Mouse (Mus musculus): ENCODE measurements around the gene Ybx2. TPM values are rescaled to one million over a fixed set of nuclear protein-coding genes. Genes with fewer than 3 reads are reported as not detected.

Gene Ybx2
- total RNA-seq (2021) = 10 to 100 TPM; 16.7 to 22.6 TPM
- 64.2 and 66.2 TPM in 2 replicates for polyA plus RNA-seq (2012; rRNA removed)
- long read RNA-seq, partial matches to known transcripts = 2 of 12 reads
- long read RNA-seq, other reads (novel, unspliced or antisense) = 5 of 12 reads

DNA sequence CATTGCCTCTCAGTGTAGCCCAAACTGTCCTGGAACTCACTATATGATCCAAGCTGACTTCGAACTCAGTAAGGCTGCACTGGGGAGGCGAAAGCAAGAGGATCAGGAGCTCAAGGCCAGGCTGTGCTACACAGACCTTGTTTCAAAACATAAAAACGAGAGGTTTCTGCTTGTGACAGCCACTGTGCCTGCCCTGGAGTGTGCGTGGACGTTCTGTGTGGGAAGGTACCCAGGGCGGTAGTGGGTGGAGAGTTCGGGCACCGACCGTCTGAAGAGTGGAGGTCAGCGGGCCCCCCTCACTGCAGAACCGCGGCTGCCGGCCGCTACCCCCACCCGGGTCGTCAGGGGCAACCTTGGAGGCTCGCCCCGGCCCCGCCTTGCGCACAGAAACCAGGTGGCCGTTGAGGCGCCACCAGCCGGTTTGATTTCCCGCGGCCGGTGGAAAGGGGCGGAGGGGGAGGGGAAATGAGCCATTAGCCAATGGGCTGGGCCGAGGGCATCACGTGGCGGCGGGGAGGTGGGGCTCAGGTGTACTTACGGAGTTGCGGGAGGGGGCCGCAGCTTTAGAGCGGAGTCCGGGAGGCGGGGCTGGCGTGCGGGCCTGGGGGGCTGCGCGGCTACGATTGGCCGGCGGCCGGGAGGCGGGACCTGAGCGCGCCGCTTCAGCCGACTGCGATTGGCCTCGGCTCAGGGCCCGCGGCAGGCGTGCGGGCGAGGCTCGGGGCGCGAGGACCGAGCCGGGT is at the start of gene Ybx2:
Gene Ybx2 (plus strand): TSS at position 660 of the 743 bp plus-strand sequence.
- intact Hi-C loops (cut with DNase I) = loop anchor here (2.0 kb wide), 1 partner anchor 65 kb away; the partner anchor contains the start of gene Dvl2
- no peaks in the 10 kb centered on the region for H3K27me3 ChIP-seq (ENCODE audit: control insufficient read depth, insufficient read depth, low read length)
- H3K4me1 ChIP-seq (ENCODE audit: control insufficient read depth, insufficient read depth, low read length) = peaks cover 11% of the 10 kb centered on the region

GRCm38 (mm10) chr11:69886907-69887635 is 48.5 kb upstream of the Ybx2 start:
- Histone ChIP-seq H3K9ac (ENCODE audit: low read depth, low read length) (no peak overlapping the region), H3K79me2 (replicated peaks; ENCODE audit: control insufficient read depth, insufficient read depth, low read length) (no peaks in the 10 kb centered on the region), H3K27ac (peak overlapping the region; percentile 6; the same call in 1 of the 2 replicates), H3K4me3 (no peak overlapping the region), H3K4me1 (ENCODE audit: control insufficient read depth, insufficient read depth, low read length) (peaks cover 3% of the 10 kb centered on the region), H3K27me3 (ENCODE audit: control insufficient read depth, insufficient read depth, low read length) (no peaks in the 10 kb centered on the region), H3K36me3 (ENCODE audit: control insufficient read depth, insufficient read depth, low read length) (no peaks in the 10 kb centered on the region)
- DNase-seq = peak in 1 of 2 experiments; percentile 14
- WGBS = 44% methylated on average over 8 of the region's 8 CpGs
- intact Hi-C loops (cut with DNase I) = no loop called here
- peak; percentile 72 for TF ChIP-seq CTCF (IDR thresholded peaks at IDR 0.05)
- no peak for TF ChIP-seq POLR2A (IDR thresholded peaks at IDR 0.05; ENCODE audit: insufficient read depth, low read depth, low read length)
- TF ChIP-seq EP300 (IDR thresholded peaks at IDR 0.05; ENCODE audit: insufficient read depth, low read depth, low read length) = 0 out of 2 replicates have a peak, but pooled peaks have one; percentile 29

More for the DNA sequence above, at the start of gene Ybx2:
- DNase-seq = peak; percentile 88 to 89
- H3K36me3 ChIP-seq (ENCODE audit: control insufficient read depth, insufficient read depth, low read length) = no peaks in the 10 kb centered on the region
- no peaks in the 10 kb centered on the region for H3K79me2 ChIP-seq (replicated peaks; ENCODE audit: control insufficient read depth, insufficient read depth, low read length)
- no peak for TF ChIP-seq POLR2A (IDR thresholded peaks at IDR 0.05; ENCODE audit: insufficient read depth, low read depth, low read length)
- TF ChIP-seq CTCF (IDR thresholded peaks at IDR 0.05) = peak; percentile 21; the same call in 1 of the 2 replicates
- no peak for TF ChIP-seq EP300 (IDR thresholded peaks at IDR 0.05; ENCODE audit: insufficient read depth, low read depth, low read length)
- H3K4me3 ChIP-seq = peak within 1 kb of the TSS; percentile 50
- H3K27ac ChIP-seq = peak within 1 kb of the TSS; percentile 71
- H3K9ac ChIP-seq (ENCODE audit: low read depth, low read length) = peak within 1 kb of the TSS; percentile 81
- 3% methylated on average over 62 of the region's 62 CpGs for WGBS

DNA sequence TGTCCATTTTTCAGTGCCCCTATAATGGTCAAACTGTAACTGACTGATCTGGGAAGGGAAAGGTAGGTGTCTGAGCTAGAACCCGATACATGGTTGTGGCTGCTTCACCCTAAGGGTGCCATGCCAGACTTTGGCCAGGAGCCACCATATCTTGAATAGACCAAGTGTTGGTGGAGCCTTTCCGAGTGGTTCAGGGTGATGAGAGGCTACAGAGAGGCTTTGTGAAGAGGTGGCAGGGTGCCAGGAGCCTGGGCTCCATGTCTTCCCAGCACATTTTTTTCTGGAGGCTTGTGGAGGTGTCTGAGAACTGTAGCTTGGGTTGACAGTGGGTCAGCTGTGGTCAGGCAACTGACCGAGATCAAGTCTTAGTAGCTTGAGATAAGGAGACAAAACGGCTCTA is 44.1 kb upstream of the Ybx2 start:
- Histone ChIP-seq H3K4me3 (no peak overlapping the region), H3K4me1 (ENCODE audit: control insufficient read depth, insufficient read depth, low read length) (peaks cover 2% of the 10 kb centered on the region; the same call in 1 of the 2 replicates), H3K27ac (no peak overlapping the region), H3K79me2 (replicated peaks; ENCODE audit: control insufficient read depth, insufficient read depth, low read length) (no peaks in the 10 kb centered on the region), H3K9ac (ENCODE audit: low read depth, low read length) (no peak overlapping the region), H3K27me3 (ENCODE audit: control insufficient read depth, insufficient read depth, low read length) (no peaks in the 10 kb centered on the region), H3K36me3 (ENCODE audit: control insufficient read depth, insufficient read depth, low read length) (no peaks in the 10 kb centered on the region)
- TF ChIP-seq EP300 (IDR thresholded peaks at IDR 0.05; ENCODE audit: insufficient read depth, low read depth, low read length) = no peak
- no peak for TF ChIP-seq POLR2A (IDR thresholded peaks at IDR 0.05; ENCODE audit: insufficient read depth, low read depth, low read length)
- TF ChIP-seq CTCF (IDR thresholded peaks at IDR 0.05) = no peak
- 28% methylated on average over 4 of the region's 4 CpGs for WGBS
- intact Hi-C loops (cut with DNase I) = no loop called here
- no peak for DNase-seq

GRCm38 (mm10) chr11:69894671-69895070 is 40.9 kb upstream of the Ybx2 start:
- Histone ChIP-seq H3K4me1 (ENCODE audit: control insufficient read depth, insufficient read depth, low read length) (no peaks in the 10 kb centered on the region), H3K27ac (no peak overlapping the region), H3K9ac (ENCODE audit: low read depth, low read length) (no peak overlapping the region), H3K79me2 (replicated peaks; ENCODE audit: control insufficient read depth, insufficient read depth, low read length) (no peaks in the 10 kb centered on the region), H3K4me3 (no peak overlapping the region), H3K36me3 (ENCODE audit: control insufficient read depth, insufficient read depth, low read length) (no peaks in the 10 kb centered on the region), H3K27me3 (ENCODE audit: control insufficient read depth, insufficient read depth, low read length) (no peaks in the 10 kb centered on the region)
- intact Hi-C loops (cut with DNase I) = no loop called here
- TF ChIP-seq POLR2A (IDR thresholded peaks at IDR 0.05; ENCODE audit: insufficient read depth, low read depth, low read length) (no peak), EP300 (IDR thresholded peaks at IDR 0.05; ENCODE audit: insufficient read depth, low read depth, low read length) (no peak), CTCF (IDR thresholded peaks at IDR 0.05) (no peak)
- WGBS = 51% methylated on average over 5 of the region's 5 CpGs
- peak in 1 of 2 experiments; percentile 62 for DNase-seq

GRCm38 (mm10) chr11:69895291-69895690 is 40.3 kb upstream of the Ybx2 start, which contains the start of gene Acap1:
Gene Acap1 (minus strand): TSS chr11:69895539.
- Histone ChIP-seq H3K4me1 (ENCODE audit: control insufficient read depth, insufficient read depth, low read length) (peaks cover under 1% of the 10 kb centered on the region; the same call in 1 of the 2 replicates), H3K9ac (ENCODE audit: low read depth, low read length) (no peak within 1 kb of the TSS), H3K79me2 (replicated peaks; ENCODE audit: control insufficient read depth, insufficient read depth, low read length) (no peaks in the 10 kb centered on the region), H3K4me3 (no peak within 1 kb of the TSS), H3K27me3 (ENCODE audit: control insufficient read depth, insufficient read depth, low read length) (no peaks in the 10 kb centered on the region), H3K27ac (no peak within 1 kb of the TSS), H3K36me3 (ENCODE audit: control insufficient read depth, insufficient read depth, low read length) (no peaks in the 10 kb centered on the region)
- TF ChIP-seq EP300 (IDR thresholded peaks at IDR 0.05; ENCODE audit: insufficient read depth, low read depth, low read length) (no peak), POLR2A (IDR thresholded peaks at IDR 0.05; ENCODE audit: insufficient read depth, low read depth, low read length) (no peak), CTCF (IDR thresholded peaks at IDR 0.05) (no peak)
- 64% methylated on average over 4 of the region's 4 CpGs for WGBS
- intact Hi-C loops (cut with DNase I) = no loop called here
- DNase-seq = no peak

All from heart, adult 2 months (tissue).